Mouse (Mus musculus): ENCODE data around the gene Tm9sf2.

DNA sequence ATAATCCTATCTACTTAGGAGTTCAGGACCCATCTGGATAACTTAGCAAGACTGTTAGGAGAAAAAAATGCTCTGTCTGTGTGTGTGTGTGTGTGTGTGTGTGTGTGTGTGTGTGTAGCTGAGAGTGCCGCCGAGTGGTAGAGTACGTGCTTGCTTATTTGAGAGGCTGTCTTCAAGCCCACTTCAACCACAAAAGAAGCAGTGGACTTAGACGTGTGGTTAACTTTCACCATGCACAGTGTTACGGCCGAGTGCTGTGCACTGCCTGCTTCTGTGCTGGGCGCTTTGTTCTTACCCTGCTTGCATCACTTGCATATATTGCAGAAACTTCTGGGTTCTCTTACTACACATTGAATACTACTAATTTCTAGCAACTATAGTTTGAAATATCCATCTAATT, 50.9 kb downstream of the Tm9sf2 start:
- TF ChIP-seq CTCF (IDR thresholded peaks at IDR 0.05) (no peak), EP300 (IDR thresholded peaks at IDR 0.05) (no peak)
